ENCODE assay signal across 8 mouse cellular contexts in the genomic region with DNA sequence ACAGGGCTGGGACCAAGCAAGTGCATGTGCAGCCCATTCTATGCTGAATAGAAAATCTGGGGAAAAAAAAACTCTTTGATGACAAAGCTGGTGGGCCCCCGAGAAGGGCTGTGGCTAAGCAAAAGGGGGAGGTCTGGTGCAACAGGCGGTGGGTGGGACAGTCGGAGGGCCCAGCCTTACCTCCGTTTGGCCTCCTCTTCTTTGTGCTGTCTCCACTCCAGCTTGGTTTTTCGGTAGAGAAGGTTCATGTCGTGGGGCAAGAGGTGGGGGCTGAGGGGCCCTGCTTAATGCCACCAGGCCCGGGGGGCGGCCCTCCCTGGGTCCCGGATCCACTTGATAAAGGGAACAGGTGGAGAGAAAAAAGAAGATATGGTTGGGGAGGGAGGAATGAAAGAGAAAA. TPM values are rescaled to one million over a fixed set of nuclear protein-coding genes. Genes with fewer than 3 reads are reported as not detected.
DNase-seq lines count a peak whose midpoint lies in the region; ATAC-seq and TF ChIP-seq lines count a peak whose summit lies in the region.
"Had no signal": no experiment of that assay in that cellular context is flagged by ENCODE, and none has a peak within 500 bp of the region (broad histone marks: within the 10 kb centered on the region; RNA-seq: fewer than 3 reads in every experiment).

No protein-coding gene starts in this region.

- no peaks in the 10 kb centered on the region for H3K9me3 ChIP-seq in forebrain, embryonic 14.5 days (replicated peaks; ENCODE audit: control insufficient read depth, low read length)
- H3K9me3 ChIP-seq in intestine, postnatal 0 days (ENCODE audit: control insufficient read depth): no peaks in the 10 kb centered on the region
- H3K9me3 ChIP-seq in stomach, embryonic 16.5 days (replicated peaks; ENCODE audit: control insufficient read depth, low read length): no peaks in the 10 kb centered on the region

- TF ChIP-seq CTCF in left cerebral cortex, adult 2 months (IDR thresholded peaks at IDR 0.05): no peak
- TF ChIP-seq CTCF in intestine, postnatal 0 days (IDR thresholded peaks at IDR 0.05; ENCODE audit: low read depth): no peak

- peak overlapping the region; percentile 52 for H3K4me3 ChIP-seq in left cerebral cortex, adult 2 months
- peak overlapping the region; percentile 60 for H3K4me3 ChIP-seq in forebrain, embryonic 14.5 days (ENCODE audit: low read depth, low read length)
- H3K4me3 ChIP-seq in intestine, postnatal 0 days (ENCODE audit: low read depth, low read length): no peak overlapping the region
- peak overlapping the region; percentile 69; the same call in 1 of the 2 replicates for H3K4me3 ChIP-seq in stomach, embryonic 16.5 days (replicated peaks; ENCODE audit: low read length)

- 19% methylated on average over 9 of the region's 9 CpGs for WGBS in forebrain, embryonic 14.5 days
- 65% methylated on average over 9 of the region's 9 CpGs for WGBS in intestine, postnatal 0 days
- WGBS in stomach, embryonic 16.5 days: 54% methylated on average over 9 of the region's 9 CpGs

- H3K36me3 ChIP-seq in forebrain, embryonic 14.5 days (ENCODE audit: control insufficient read depth, insufficient read depth, low read length): peaks cover 36% of the 10 kb centered on the region
- H3K36me3 ChIP-seq in intestine, postnatal 0 days (ENCODE audit: control insufficient read depth, insufficient read depth): peaks cover 12% of the 10 kb centered on the region; the same call in 1 of the 2 replicates
- H3K36me3 ChIP-seq in stomach, embryonic 16.5 days (ENCODE audit: control insufficient read depth, insufficient read depth, low read length): no peaks in the 10 kb centered on the region

- peak overlapping the region; percentile 89 for H3K4me2 ChIP-seq in forebrain, embryonic 14.5 days (ENCODE audit: low read length)
- peak overlapping the region; percentile 92; the same call in 1 of the 2 replicates for H3K4me2 ChIP-seq in intestine, postnatal 0 days (replicated peaks; ENCODE audit: low read depth)
- peak overlapping the region; percentile 79 for H3K4me2 ChIP-seq in stomach, embryonic 16.5 days (ENCODE audit: low read depth, low read length)

- H3K9ac ChIP-seq in forebrain, embryonic 14.5 days (ENCODE audit: low read length): peak overlapping the region; percentile 85
- H3K9ac ChIP-seq in intestine, postnatal 0 days (ENCODE audit: low read depth, low read length): no peak overlapping the region
- no peak overlapping the region for H3K9ac ChIP-seq in stomach, embryonic 16.5 days (ENCODE audit: low read length)

- H3K27ac ChIP-seq in left cerebral cortex, adult 2 months: no peak overlapping the region; the same call in 1 of the 2 replicates
- H3K27ac ChIP-seq in forebrain, embryonic 14.5 days (ENCODE audit: low read depth, low read length): peak overlapping the region; percentile 87
- H3K27ac ChIP-seq in intestine, postnatal 0 days (ENCODE audit: low read depth, low read length): no peak overlapping the region
- peak overlapping the region; percentile 21; the same call in 1 of the 2 replicates for H3K27ac ChIP-seq in stomach, embryonic 16.5 days (ENCODE audit: low read length)

- no peak for ATAC-seq in forebrain, embryonic 14.5 days
- no peak for ATAC-seq in intestine, postnatal 0 days
- ATAC-seq in stomach, embryonic 16.5 days (ENCODE audit: insufficient read depth, low FRiP score): no peak

- no peaks in the 10 kb centered on the region for H3K27me3 ChIP-seq in forebrain, embryonic 14.5 days (replicated peaks; ENCODE audit: control insufficient read depth, insufficient read depth, low read length)
- H3K27me3 ChIP-seq in intestine, postnatal 0 days (replicated peaks; ENCODE audit: control insufficient read depth, insufficient read depth, low read length): no peaks in the 10 kb centered on the region
- H3K27me3 ChIP-seq in stomach, embryonic 16.5 days (ENCODE audit: control insufficient read depth, insufficient read depth, low read length): no peaks in the 10 kb centered on the region

- intact Hi-C loops in left cerebral cortex, adult 2 months (cut with DNase I): no loop called here
- intact Hi-C loops in left cerebral cortex, postnatal 36 days (cut with DNase I): no loop called here
- intact Hi-C loops in left cerebral cortex, postnatal 10 days (cut with DNase I): loop anchor here (5.0 kb wide), 1 partner anchor 57 kb away; a partner anchor contains a TSS

- no peak for DNase-seq in left cerebral cortex, adult 2 months (ENCODE audit: extremely low spot score in 1 of 2, low spot score in 2 of 2)
- DNase-seq in left cerebral cortex, postnatal 36 days (ENCODE audit: low spot score in 2 of 2): no peak
- no peak for DNase-seq in forebrain, embryonic 14.5 days (ENCODE audit: low spot score)
- no peak for DNase-seq in left cerebral cortex, postnatal 10 days (ENCODE audit: extremely low spot score in 1 of 2, low spot score in 2 of 2)
- no peak for DNase-seq in right cerebral cortex, postnatal 10 days (ENCODE audit: low spot score in 2 of 2)
- DNase-seq: lung, postnatal 36 days had no signal

- H3K4me1 ChIP-seq in forebrain, embryonic 14.5 days (ENCODE audit: control insufficient read depth, insufficient read depth, low read length): peaks cover 47% of the 10 kb centered on the region
- no peaks in the 10 kb centered on the region for H3K4me1 ChIP-seq in intestine, postnatal 0 days (replicated peaks; ENCODE audit: control insufficient read depth, insufficient read depth, low read length)
- H3K4me1 ChIP-seq in stomach, embryonic 16.5 days (ENCODE audit: control insufficient read depth, insufficient read depth, low read length): peaks cover 11% of the 10 kb centered on the region

RNA-seq across cellular contexts. Expression of a gene that starts 1.9 kb away (rescaled TPM):
- 10 to 100 TPM; 76.3 to 81.7 TPM for total RNA-seq in left cerebral cortex, adult 2 months (2021)
- 10 to 100 TPM; 70.1 to 79.5 TPM for total RNA-seq in left cerebral cortex, postnatal 36 days (2021)
- 13.8 and 14.5 TPM in 2 replicates for polyA plus RNA-seq in forebrain, embryonic 14.5 days (2014; fragmentation: Nextera tagmentation; extraction: Ambion mirVana)
- polyA plus RNA-seq in intestine, postnatal 0 days (2015; fragmentation: Nextera tagmentation; extraction: Ambion mirVana): 1.6 and 2.0 TPM in 2 replicates
- 2.7 and 3.1 TPM in 2 replicates for polyA plus RNA-seq in stomach, embryonic 16.5 days (2015; fragmentation: Nextera tagmentation; extraction: Ambion mirVana)
- total RNA-seq in left cerebral cortex, postnatal 10 days (2021): 100 to 1,000 TPM; 116 to 119 TPM

RNA-seq across cellular contexts. Expression of a gene that starts 6.1 kb away (rescaled TPM):
- 100 to 1,000 TPM; 150 to 156 TPM for total RNA-seq in left cerebral cortex, adult 2 months (2021)
- 100 to 1,000 TPM; 166 to 203 TPM for total RNA-seq in left cerebral cortex, postnatal 36 days (2021)
- 52.3 and 62.1 TPM in 2 replicates for polyA plus RNA-seq in forebrain, embryonic 14.5 days (2014; fragmentation: Nextera tagmentation; extraction: Ambion mirVana)
- polyA plus RNA-seq in intestine, postnatal 0 days (2015; fragmentation: Nextera tagmentation; extraction: Ambion mirVana): 111 and 119 TPM in 2 replicates
- polyA plus RNA-seq in stomach, embryonic 16.5 days (2015; fragmentation: Nextera tagmentation; extraction: Ambion mirVana): 115 and 119 TPM in 2 replicates
- 100 to 1,000 TPM; 112 to 120 TPM for total RNA-seq in left cerebral cortex, postnatal 10 days (2021)

RNA-seq across cellular contexts. Expression of a gene that starts 39.2 kb away (rescaled TPM):
- 10 to 100 TPM; 22.8 to 25.6 TPM for total RNA-seq in left cerebral cortex, adult 2 months (2021)
- total RNA-seq in left cerebral cortex, postnatal 36 days (2021): 10 to 100 TPM; 23.5 to 28.6 TPM
- polyA plus RNA-seq in forebrain, embryonic 14.5 days (2014; fragmentation: Nextera tagmentation; extraction: Ambion mirVana): 55.1 and 60.0 TPM in 2 replicates
- 29.0 and 30.8 TPM in 2 replicates for polyA plus RNA-seq in intestine, postnatal 0 days (2015; fragmentation: Nextera tagmentation; extraction: Ambion mirVana)
- 9.4 and 17.0 TPM in 2 replicates for polyA plus RNA-seq in stomach, embryonic 16.5 days (2015; fragmentation: Nextera tagmentation; extraction: Ambion mirVana)
- total RNA-seq in left cerebral cortex, postnatal 10 days (2021): 10 to 100 TPM; 28.0 to 28.7 TPM

RNA-seq across cellular contexts. Expression of a gene that starts 48.0 kb away (rescaled TPM):
- 10 to 100 TPM; 40.1 to 45.2 TPM for total RNA-seq in left cerebral cortex, adult 2 months (2021)
- total RNA-seq in left cerebral cortex, postnatal 36 days (2021): 10 to 100 TPM; 33.5 to 42.8 TPM
- 13.1 and 13.2 TPM in 2 replicates for polyA plus RNA-seq in forebrain, embryonic 14.5 days (2014; fragmentation: Nextera tagmentation; extraction: Ambion mirVana)
- 10.3 and 10.8 TPM in 2 replicates for polyA plus RNA-seq in intestine, postnatal 0 days (2015; fragmentation: Nextera tagmentation; extraction: Ambion mirVana)
- polyA plus RNA-seq in stomach, embryonic 16.5 days (2015; fragmentation: Nextera tagmentation; extraction: Ambion mirVana): 7.4 and 8.2 TPM in 2 replicates
- 10 to 100 TPM; 30.1 to 35.3 TPM for total RNA-seq in left cerebral cortex, postnatal 10 days (2021)

RNA-seq across cellular contexts. Expression of a gene that starts 48.1 kb away (rescaled TPM):
- 1 to 10 TPM; 5.7 to 8.2 TPM for total RNA-seq in left cerebral cortex, adult 2 months (2021)
- total RNA-seq in left cerebral cortex, postnatal 36 days (2021): 1 to 10 TPM; 4.6 to 7.2 TPM
- polyA plus RNA-seq in forebrain, embryonic 14.5 days (2014; fragmentation: Nextera tagmentation; extraction: Ambion mirVana): 7.3 and 7.7 TPM in 2 replicates
- 3.3 and 3.5 TPM in 2 replicates for polyA plus RNA-seq in intestine, postnatal 0 days (2015; fragmentation: Nextera tagmentation; extraction: Ambion mirVana)
- polyA plus RNA-seq in stomach, embryonic 16.5 days (2015; fragmentation: Nextera tagmentation; extraction: Ambion mirVana): 15.4 and 18.0 TPM in 2 replicates
- total RNA-seq in left cerebral cortex, postnatal 10 days (2021): 1 to 10 TPM; 5.7 to 6.0 TPM

Comparison
In these comparisons a context has a peak if more than half of its experiments do, and no peak if none do; other contexts are left out.
1. H3K27ac ChIP-seq: peak in forebrain, embryonic 14.5 days (single experiment) and stomach, embryonic 16.5 days (single experiment); none in left cerebral cortex, adult 2 months (single experiment) and intestine, postnatal 0 days (single experiment).
2. Peak in every context shown above with its lines, with median percentiles within 50 percentile points of each other: H3K4me2 ChIP-seq.